Mouse (Mus musculus): ENCODE measurements around the gene Dgat2. TPM values are rescaled to one million over a fixed set of nuclear protein-coding genes. Genes with fewer than 3 reads are reported as not detected.

Dgat2 gene
- polyA plus RNA-seq, 1 experiment, result 0.56 TPM

DNA sequence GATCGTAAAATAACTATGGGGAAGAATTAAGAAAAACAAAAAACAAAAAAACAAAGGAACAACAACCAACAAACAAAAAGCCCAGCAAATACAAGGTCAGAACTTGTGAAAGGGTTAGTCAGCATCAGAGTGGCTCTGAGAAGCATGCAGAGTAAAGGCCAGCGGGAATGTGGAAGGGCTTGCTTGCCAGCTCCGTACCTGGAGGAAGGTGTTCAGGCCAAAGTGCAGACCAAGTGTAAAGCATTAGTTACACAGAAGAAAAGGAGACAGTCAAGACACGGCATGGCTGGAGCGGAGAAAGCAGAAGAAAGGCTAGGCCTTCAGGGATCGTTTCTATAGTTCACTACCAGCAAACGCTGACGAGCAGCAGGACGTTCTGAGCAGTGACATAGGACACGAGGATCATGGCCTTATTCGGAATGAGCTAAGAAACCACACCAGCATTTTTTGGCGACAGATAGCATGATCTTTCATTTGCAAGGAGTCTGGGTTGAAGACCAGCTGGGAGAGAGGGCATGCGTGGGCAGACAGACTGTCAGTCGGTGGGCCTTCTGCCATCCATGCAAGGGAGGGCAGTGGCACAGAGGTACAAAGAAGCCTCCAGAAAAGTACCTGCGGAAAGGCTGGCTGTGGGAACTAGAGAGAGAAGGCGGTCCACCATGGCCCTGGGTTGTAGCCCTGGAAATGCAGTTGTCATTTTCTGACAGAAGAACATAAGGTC, 68.4 kb downstream of the Dgat2 start:
- Histone ChIP-seq H3K4me3 (ENCODE audit: insufficient read depth, low read length) (no peak overlapping the region), H3K4me1 (ENCODE audit: control insufficient read depth, insufficient read depth, low read length) (peaks cover 17% of the 10 kb centered on the region), H3K27ac (ENCODE audit: insufficient read depth, low read depth, low read length) (no peak overlapping the region)
- no peak for TF ChIP-seq CTCF (IDR thresholded peaks at IDR 0.05; ENCODE audit: low read depth, low read length)
- no peak for TF ChIP-seq POLR2A (IDR thresholded peaks at IDR 0.05; ENCODE audit: borderline replicate concordance, low read depth, low read length)

DNA sequence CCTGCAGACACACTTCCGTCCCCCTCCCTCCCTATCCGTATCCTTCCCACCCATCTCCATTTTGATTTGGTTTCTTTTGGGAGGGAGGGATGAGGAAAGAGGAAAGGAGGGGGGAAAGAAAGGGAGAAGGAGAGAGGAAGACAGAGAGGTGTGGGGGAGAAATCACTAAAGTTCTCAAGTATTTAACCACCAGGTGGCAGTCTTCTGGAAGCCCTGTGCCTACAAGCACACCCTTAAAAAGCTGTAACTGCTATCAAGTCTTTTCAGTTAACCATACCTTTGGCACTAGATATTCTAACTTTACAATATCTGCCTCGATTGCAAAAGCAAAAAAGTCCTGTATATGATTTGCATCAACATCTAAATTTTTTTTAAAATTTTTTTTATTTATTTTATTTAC, 75.0 kb downstream of the Dgat2 start:
- Histone ChIP-seq H3K27ac (ENCODE audit: insufficient read depth, low read depth, low read length) (no peak overlapping the region), H3K4me3 (ENCODE audit: insufficient read depth, low read length) (no peak overlapping the region), H3K4me1 (ENCODE audit: control insufficient read depth, insufficient read depth, low read length) (peaks cover 17% of the 10 kb centered on the region)
- TF ChIP-seq CTCF (IDR thresholded peaks at IDR 0.05; ENCODE audit: low read depth, low read length) (no peak), POLR2A (IDR thresholded peaks at IDR 0.05; ENCODE audit: borderline replicate concordance, low read depth, low read length) (no peak)

DNA sequence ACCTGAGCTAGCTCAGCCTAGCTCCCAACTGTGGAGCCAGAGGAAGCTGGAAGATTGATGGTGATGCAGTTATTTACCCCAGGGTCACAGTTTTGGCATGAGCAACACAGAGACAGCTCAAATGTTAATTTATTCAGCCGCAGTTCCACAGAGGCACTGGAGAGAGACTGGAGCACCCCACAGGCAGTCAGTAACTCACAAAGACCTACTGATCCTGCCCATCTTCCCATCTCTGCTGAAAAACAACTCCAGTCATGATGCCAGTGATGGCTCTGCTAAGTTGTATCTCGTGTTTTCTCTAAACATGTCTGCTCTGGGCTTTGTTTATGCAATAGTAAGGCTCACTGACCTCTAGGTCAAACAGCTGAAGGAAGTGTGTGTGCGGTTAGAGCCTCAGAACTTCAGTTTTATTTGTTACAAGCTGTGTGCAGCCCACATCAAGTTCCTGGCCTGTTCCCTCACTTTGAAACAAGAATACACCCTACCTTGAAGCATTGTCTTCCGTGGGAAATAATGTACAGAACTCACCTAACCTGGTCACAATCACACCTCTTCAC, 75.7 kb downstream of the Dgat2 start:
- Histone ChIP-seq H3K4me3 (ENCODE audit: insufficient read depth, low read length) (no peak overlapping the region), H3K4me1 (ENCODE audit: control insufficient read depth, insufficient read depth, low read length) (peaks cover 24% of the 10 kb centered on the region), H3K27ac (ENCODE audit: insufficient read depth, low read depth, low read length) (no peak overlapping the region)
- TF ChIP-seq CTCF (IDR thresholded peaks at IDR 0.05; ENCODE audit: low read depth, low read length) (no peak), POLR2A (IDR thresholded peaks at IDR 0.05; ENCODE audit: borderline replicate concordance, low read depth, low read length) (no peak)

Other genes with a start within 250 kb of the Dgat2 start
- 48.2 and 61.3 TPM in 2 replicates for gene Uvrag, start 41.6 kb downstream of the Dgat2 start, polyA plus RNA-seq (2012; ENCODE audit: insufficient read depth, insufficient read length, missing spikeins)
- not detected in 2 replicates for gene Mogat2, start 55.9 kb upstream of the Dgat2 start, polyA plus RNA-seq (2012; ENCODE audit: insufficient read depth, insufficient read length, missing spikeins)
- 0.81 and 0.83 TPM in 2 replicates for gene Map6, start 84.7 kb upstream of the Dgat2 start, polyA plus RNA-seq (2012; ENCODE audit: insufficient read depth, insufficient read length, missing spikeins)
- 7.2 and 8.5 TPM in 2 replicates for gene Serpinh1, start 170.5 kb upstream of the Dgat2 start, polyA plus RNA-seq (2012; ENCODE audit: insufficient read depth, insufficient read length, missing spikeins)
- gene Gdpd5, start 198.7 kb upstream of the Dgat2 start, polyA plus RNA-seq (2012; ENCODE audit: insufficient read depth, insufficient read length, missing spikeins), result 11.1 and 13.8 TPM in 2 replicates

Data from bone marrow macrophage, adult 2 months (primary cell).